Mouse (Mus musculus) T-helper 17 cell (primary cell): ENCODE data around the gene Bbs4.
"Not testable (repeated sequence)": the region's sequence is repeated elsewhere in the genome, so short reads cannot be mapped to it uniquely, and the experiment has no call there.

Source experiments
- in situ Hi-C, 2 experiments: fragments of 300-600 bp; cut with MboI, MseI; formaldehyde crosslinking; loops; 1 replicate in 1 of 2; 2 replicates in 1 of 2; pipeline ENCODE4 v1.15.1; 2025; ENCODE audit warnings: high pct_unique_total_duplicates in 2 of 2

The Bbs4 gene

DNA sequence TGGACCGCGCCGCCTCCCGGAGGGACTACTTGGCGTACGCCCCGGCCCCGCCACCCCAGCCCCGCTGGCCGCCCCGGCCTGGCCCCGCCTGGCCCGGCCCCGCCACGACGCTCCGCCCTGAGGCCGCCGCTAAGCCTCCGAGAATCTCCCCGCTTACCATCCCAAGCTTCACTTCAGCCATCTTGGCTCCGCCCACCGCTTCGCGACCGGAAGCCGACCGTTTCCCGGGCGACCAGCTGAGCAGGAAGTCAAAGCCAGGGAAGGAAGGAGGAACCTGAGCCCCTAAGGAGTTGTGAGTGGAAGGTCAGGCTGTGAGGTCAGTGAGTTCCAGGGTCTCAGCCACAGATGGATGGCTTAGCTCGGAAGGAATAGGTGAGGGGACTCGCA lies at the start of gene Bbs4:
TSS of gene Bbs4 (minus strand) at position 256 of the 387 bp plus-strand sequence.
- in situ Hi-C loops: no loop called here

DNA sequence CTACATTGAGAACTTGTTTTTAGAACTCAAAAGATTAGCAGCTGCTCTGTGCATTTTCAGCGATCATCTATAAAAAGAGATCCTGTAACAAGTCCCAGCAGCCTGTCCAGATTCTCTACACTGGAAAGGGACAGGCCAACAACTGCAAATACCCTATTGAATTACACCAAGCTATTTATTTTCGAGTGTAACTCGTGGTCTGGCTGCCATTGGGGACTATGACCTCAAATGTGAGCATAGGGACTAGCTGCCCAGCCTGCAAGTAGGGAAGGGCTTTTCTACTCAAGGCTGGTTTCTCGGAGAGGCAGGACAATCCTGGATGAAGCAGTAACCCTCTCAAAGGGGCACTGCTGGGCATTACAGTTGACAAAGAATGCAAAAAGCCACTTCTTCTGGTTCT lies 35.8 kb upstream of the Bbs4 start:
- in situ Hi-C loops: no loop called here

DNA sequence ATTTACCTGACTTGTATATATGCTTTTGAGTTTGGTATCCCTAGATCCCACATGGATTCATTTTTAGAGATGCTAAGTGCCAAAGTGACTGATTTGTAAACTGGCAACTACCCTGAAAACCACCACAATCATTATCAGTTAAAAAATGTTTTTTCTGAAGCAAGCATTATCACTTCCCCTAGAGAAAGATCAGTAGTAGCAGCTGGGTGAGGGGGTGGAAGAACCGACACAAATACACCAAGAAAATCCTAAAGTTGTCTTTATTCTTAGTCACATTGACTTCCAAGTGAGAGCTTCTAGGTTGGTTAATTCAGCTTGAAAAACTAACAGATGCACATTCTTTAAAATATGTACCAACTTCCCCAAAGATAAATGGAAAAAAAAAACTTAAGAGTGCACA lies 35.0 kb upstream of the Bbs4 start:
- in situ Hi-C loops: no loop called here

DNA sequence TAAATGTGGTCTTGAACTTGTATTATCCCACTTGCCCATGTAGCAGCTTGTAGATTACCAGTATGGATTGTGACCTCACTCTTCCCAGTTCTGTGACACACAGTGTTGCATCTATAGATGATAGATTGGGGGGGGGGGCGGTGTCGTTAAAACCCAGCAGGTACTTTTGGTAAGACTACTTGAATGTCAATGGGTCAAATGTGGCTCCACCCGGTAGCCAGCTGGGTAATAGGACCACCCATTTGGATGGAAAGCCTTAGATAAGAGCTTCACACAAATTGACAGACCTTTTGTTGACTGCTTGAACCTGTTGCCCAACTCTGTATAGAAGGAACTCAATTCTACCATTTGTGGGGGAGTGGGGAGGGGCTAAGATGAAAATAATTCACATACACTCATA lies 34.2 kb upstream of the Bbs4 start:
- in situ Hi-C loops: no loop called here

DNA sequence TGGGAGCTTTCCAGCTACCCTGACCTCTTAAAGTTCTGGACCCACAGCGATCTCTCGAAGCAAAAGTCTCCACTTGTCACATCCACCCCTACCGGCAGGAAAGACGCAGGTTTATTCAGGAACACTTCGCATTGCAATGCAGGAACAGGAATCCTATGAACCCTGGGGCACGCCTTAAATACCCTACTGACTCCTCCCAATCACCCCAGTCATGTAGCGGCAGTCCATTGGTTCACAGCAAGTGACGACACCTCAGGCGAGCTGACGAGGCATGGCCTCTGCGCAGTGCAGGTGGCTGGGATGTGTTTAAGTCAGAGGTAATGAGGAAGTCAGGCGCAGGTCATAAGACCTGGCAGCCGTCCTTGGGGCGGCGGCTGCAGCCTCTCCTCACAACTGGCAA lies 22.3 kb upstream of the Bbs4 start:
- in situ Hi-C loops: no loop called here

DNA sequence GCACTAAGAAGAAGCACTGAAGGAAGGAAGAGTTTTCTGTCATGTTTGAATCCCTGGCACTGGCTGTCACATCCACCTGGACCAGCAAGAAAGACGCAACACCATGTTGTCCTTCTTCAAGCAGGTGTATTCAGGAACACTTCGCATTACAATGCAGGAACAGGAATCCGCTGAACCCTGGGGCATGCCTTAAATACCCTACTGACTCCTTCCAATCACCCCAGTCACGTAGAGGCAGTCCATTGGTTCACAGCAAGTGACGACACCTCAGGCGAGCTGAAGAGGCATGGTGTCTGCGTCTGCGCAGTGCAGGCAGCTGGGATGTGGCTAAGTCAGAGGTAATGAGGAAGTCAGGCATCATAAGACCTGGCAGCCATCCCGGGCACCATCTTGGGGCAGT lies 16.3 kb upstream of the Bbs4 start:
- in situ Hi-C loops: no loop called here

DNA sequence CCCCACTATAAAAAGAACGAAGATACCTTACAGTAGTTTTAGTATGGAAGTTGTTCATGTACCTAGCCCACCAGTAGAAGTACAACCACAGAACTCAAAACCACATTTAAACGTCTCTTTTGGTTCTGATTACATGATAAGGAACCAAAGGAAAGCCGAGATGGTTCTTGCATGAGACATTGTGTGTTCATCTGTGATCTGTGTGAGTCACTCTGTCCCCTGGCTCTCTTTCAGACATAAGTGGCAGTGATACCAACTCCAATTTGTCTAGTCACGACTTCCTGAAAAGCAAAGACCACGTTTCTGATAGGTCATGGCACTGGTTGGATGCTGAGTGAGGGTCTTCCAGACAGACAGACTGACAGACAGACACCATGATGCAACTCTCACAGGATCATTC lies 15.9 kb upstream of the Bbs4 start:
- in situ Hi-C loops: no loop called here

DNA sequence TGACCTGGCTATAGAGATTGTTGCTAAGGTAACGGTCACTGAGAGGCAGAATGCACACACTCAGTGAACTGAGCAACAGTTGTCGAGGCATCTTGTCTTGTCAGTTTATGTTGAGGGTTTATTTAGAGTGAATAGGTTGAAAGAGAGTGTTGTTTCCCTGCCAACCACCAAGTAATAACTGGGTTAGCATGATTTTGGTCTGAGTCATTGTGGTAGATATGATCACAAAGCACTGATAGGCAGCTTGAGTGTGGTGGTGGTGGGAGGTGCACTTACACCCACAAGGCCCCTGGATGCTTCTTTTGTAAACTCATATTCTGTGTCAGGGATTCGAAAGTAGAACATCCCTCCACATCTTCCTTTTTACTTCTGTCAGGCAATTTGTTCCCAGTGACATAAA lies 7.2 kb upstream of the Bbs4 start:
- in situ Hi-C loops: not testable (repeated sequence)

DNA sequence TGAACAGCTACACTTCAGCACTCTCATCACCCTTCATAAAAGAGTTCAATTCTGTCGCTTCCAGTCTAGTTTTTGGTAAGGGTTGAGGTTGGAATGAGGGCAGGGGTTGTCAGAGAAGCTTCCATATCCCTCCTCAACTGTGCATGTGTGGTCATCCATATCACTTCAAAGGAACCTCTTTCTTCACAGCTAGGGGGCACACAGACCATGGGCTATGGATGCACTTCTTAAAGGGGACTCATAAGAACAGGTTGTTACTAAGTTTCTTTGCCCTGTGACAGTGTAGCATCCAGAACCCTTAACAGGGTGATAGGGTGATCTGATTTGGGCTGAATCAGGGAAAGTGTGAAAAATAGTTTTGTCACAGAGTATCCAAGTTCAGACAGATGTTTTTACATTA lies 4.7 kb upstream of the Bbs4 start:
- in situ Hi-C loops: not testable (repeated sequence)

DNA sequence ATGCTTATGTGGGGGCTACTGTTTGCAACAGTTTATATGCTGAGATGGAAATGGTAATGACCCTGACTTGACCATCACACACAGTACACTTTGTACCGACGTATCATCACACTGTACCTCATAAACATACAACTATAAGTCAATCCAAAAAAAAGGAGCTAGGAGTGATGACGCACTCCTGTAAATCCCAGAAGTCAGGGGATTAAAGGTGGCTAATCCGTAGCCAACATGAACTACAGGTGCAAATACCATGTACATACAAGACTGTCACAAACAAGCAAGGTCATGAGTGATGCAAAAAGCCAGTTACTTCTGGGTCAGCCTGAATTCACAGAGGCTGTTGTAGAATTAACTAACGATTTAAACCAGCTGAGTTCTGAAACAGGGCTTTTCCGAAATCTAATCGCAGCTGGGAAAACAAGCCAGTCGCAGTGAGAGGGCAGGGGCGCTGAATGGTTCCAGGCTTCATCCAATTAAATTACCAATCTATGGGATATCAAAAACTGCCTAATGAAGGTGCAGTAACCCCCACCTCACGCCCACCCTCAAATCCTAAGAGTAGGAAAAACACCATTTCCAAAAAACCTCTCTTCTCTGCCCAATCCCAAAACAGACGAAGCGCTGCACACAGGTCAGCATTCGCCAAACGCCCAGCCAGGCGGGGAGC lies 589 bp downstream of the Bbs4 start:
- in situ Hi-C loops: no loop called here

DNA sequence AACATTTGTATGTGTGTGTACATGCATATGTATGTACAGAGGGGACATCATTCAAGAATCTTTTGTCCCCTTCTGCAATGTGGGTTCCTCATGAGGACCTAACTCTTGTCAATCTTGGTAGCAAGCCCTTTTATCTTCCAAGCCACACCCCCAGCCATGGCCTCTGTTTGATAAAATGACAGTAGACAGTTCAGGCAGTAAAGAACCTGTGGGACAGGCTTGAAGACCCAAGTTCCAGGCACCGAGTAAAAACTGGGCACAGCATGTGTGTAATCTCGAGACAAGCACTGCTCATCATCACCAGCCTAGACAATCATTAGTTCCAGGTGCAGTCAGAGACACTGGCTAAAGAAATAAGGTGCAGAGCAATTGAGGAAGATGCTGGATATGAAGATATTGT lies 7.1 kb downstream of the Bbs4 start:
- in situ Hi-C loops: no loop called here

DNA sequence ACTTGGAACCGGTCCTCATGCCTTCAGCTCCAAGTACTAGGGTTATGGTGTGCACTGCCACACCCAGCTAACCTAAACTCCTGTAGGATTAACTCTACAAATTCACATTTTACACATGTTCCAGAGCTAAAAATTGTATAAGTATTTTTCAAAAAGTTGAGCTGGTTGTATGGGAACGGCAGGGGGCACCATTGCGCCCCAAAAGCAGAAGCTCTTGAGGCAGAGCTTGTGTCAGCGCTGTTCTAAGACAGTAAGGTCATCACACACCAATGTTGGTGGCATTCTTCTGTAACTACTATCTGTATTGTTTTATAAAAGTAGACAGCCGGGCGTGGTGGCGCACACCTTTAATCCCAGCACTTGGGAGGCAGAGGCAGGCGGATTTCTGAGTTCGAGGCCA lies 13.3 kb downstream of the Bbs4 start:
- in situ Hi-C loops: loop anchor here (5.0 kb wide), 3 partner anchors 52 to 222 kb away; no protein-coding TSS in a partner anchor

DNA sequence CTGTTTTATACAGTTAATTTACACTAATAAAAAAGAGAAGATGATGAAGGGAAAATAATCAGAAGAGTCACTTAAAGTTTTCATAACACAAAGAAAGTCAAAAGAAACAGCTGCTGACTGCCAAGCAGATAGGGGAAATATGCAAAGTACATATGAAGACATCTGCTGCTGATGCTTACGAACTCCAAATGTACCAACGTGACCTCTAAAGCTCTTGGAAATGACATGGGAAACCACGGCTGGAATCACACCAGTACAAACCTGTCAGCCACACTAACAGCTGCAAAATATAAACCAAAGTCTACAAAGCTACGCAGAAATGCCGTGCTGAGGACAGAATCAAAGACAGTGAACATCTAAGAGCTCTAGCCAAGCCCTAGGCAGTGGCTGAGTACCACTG lies 14.2 kb downstream of the Bbs4 start:
- in situ Hi-C loops: no loop called here

DNA sequence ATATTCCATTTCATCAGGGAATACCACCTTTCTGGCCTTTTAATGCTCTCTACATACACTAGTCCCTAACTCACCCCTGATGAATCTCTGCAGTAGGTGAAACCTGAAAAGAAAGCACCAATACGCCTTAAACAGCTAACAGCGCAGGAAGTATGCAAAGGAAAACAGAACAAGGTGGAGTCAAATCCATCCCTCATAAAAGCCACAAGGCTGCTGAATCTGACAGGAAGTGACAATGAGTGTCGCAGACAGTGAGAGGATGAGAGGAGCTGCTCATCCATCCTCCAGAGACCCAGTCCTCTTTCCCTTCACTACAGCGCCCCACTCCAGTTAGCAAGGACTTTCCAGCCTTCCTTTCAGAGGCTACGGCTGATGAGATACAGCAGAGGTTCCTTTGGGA lies 14.9 kb downstream of the Bbs4 start:
- in situ Hi-C loops: no loop called here

DNA sequence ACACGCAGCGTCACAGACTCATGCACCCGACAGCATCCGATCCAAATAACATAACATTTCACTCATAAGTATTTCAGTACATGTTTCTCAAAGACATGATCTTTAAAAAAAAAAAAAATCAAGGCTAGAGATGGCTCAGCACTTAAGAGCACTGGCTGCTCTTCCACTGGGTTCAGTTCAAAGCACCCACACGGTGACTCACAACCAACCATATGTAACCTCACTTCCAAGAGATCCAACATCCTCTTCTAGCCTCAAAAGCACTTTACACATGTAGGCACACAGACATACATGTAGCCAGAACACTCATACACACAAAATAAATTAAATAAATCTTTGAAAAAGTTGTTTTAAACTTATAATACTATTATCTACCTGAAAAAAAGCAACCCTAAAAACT lies 15.4 kb downstream of the Bbs4 start:
- in situ Hi-C loops: no loop called here

DNA sequence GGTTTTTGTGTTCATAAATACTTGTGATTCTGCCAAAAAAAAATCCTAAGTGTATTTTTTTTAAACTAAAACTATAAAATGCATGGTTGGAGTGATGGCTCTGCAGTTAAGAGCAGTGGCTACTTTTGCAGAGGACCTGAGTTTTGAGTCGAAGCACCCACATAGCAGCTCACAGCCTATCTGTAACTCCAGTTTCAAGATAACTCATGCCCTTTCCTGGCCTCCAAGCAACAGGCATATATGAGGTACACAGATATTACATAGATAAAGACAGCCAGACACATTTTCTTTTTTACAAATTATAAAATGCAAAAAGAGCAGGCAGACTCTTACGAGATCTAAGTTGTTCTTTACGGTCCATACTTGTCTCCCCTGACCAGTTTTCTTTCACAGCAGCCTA lies 16.8 kb downstream of the Bbs4 start:
- in situ Hi-C loops: no loop called here

DNA sequence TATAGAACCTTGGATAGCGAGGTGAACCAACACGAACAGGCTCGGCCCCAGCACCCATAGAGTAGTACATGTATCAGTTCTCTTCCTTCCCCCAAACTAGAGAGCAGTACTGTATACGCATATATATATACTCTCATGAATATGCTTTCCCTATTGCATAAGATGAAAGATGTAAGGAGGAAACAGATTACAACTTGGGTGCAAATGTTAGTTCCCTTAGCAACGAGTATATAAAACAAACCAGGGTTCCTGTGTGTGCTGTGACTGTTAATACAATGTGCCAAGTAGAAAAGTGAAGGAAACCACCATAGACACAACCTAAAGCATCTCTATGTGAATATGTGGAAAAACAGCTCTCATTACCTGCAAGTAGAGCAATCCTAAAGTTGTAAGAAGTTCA lies 23.3 kb downstream of the Bbs4 start:
- in situ Hi-C loops: loop anchor here in 1 of 2 experiments (5.0 kb wide), 1 partner anchor 232 kb away; no protein-coding TSS in a partner anchor

DNA sequence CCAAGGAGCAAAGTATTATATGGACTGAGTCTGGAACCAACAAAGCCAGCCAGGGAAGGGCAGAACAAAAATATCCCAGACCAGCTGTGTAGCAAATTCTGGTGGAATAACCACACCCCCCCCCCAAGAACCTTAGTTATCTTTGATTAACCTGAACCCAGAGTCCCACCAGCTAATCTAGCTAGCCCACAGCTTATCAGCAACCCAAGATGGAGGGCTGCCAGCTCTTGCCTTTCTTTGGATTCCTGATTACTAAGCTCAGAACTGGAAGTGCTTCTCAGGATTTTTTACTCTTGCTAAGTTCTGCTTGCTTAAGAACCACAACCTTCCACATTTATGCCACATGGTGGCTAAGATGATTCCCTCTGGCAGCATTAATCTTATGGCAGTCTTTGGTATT lies 29.0 kb downstream of the Bbs4 start:
- in situ Hi-C loops: no loop called here

DNA sequence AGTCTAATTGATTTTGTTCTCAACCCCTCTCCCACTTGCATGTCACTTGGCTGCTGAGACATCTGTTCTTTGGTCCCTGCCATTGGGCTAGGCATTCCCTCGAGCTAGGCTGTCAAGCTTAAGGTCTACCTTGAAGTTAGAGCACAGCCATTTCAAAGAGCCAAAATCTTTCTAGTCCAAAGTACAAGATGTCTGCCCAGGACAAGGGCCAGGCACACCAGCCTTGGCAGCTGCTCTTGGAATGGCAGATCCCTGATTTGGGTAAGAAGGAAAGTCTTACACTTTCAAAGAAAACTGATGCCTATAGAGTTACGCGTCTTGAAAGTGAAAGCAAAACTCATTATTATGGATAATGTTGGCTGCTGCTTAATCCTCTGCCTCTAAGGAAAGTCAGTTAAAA lies 37.1 kb downstream of the Bbs4 start:
- in situ Hi-C loops: no loop called here

DNA sequence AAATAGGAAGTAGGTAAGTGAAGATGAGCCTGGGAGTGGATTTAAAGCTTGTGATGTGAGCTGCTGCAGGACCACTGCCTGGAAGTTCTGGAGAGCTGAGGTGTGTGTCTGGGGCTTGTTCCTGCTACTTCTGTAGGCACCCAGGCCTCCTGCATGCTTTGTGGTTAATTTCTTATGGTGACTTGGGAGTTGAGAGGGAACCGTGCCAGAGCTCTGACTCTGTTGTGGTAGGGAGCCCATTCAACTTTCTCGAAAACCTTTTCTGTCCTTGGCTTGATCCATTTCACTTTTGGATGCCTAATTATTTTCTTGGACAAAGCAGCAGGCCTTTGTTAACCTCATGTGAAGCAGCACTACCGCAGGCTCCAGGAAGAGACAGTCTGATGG lies 42.0 kb downstream of the Bbs4 start:
- in situ Hi-C loops: no loop called here

DNA sequence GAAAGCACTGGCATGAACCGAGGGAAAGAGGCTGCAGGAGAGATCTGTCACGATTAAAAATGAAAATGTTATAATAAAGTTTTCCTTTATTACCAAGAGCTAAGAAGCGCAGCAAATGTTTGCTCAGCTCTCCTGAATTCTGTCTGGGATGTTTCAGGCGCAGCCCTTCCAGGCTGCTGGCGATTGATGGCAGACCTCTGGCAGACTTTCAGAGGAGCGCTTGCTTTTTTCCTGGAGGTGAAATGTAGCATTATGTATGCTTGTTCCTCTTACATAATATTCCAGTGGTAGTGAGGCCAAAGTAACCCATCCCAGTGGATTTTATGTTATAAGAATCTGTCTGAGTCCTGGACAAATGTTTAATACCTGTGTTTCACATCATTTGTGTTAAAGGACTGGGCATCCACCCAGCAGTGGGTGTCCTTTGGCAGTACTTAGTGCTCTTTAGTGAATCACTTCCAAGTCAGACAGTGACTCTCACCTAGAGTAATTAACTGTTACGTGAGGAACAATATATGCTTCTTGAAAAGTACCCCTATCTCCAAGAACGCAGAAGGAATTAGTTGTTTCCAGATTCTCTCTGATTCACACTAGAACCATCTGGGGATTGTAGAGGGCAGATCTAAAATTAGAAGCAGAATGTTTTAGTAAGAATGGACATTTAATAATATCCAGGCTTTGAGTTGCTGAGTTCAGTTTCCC lies 42.6 kb downstream of the Bbs4 start:
- in situ Hi-C loops: no loop called here

DNA sequence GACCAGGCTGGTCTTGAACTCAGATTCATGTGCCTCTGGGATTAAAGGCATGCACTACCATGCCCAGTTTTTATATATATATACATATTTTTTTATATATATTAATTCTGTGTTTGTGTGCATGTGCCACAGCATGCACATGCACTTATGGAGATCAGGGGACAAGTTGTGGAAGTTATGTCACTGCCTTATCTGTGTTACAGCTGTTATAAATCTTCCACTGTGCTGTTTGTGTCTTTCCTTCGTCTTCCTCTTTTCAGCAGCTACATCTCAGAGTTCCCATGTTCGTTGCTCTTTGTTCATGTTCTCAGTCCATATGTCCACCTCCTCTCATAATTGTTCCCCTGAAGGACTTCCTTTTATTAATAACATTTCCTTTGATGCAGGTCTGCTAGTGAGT lies 45.4 kb downstream of the Bbs4 start:
- in situ Hi-C loops: no loop called here

DNA sequence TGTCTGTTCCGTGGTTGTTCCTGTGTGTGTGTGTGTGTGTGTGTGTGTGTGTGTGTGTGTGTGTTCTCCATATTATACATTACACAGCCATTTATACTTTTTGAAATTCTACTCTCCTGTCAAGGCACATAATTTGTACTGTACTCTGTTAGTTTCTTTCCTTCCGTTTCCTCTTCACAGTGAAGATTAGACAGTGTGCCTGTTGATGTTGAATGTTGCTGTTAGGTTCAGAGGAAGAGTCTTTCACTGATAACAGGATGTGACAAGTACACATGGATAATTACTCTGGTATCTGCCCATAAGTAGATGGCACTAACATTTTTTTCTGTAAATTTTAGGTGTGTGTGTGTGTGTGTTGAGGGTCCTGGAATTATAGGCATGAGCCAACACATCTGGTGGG lies 56.9 kb downstream of the Bbs4 start:
- in situ Hi-C loops: no loop called here

DNA sequence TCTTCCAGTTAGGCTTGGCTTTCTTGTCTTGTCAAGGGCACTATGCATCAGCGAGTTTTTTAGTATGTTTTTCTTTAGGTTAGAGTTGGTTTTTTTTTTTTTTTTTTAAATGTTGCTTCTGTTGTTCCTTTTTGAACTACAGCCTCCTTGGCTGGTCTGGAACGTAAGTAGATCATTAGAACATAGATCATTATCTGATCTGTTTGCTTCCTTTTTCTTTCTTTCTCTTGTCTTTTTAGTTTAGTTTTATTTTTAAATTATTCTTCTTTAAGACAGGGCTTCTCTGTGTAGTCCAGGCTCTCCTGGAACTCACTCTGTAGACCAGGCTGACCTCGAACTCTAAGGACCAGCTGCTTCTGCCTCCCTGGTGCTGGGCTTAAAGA lies 60.8 kb downstream of the Bbs4 start:
- in situ Hi-C loops: no loop called here
